Mouse (Mus musculus) liver, embryonic 15.5 days (tissue): ENCODE measurements around the gene Ube2j1. TPM values are rescaled to one million over a fixed set of nuclear protein-coding genes. Genes with fewer than 3 reads are reported as not detected.

Experiments used
- ATAC-seq: fragments of 200-750 bp; cut with Nextera tagmentation; 2 replicates; pipeline ENCODE4 v1.8.0; 2017; ENCODE audit warnings: moderate number of reproducible peaks, mild to moderate bottlenecking, moderate library complexity; ENCODE audit not compliant: insufficient read depth
- H3K27ac ChIP-seq: fragments of 300-500 bp; sonication (generic); replicated peaks from 2 replicates; pipeline ENCODE4 v1.5.1; 2015; ENCODE audit warnings: mild to moderate bottlenecking, inconsistent platforms
- H3K27me3 ChIP-seq: fragments of 300-500 bp; sonication (generic); 2 replicates; pipeline ENCODE4 v1.6.1; 2015; ENCODE audit warnings: mild to moderate bottlenecking, inconsistent platforms
- H3K36me3 ChIP-seq: fragments of 300-500 bp; sonication (generic); replicated peaks from 2 replicates; pipeline ENCODE4 v1.6.1; 2015; ENCODE audit warnings: moderate library complexity, mild to moderate bottlenecking, inconsistent platforms
- H3K4me1 ChIP-seq: fragments of 300-500 bp; sonication (generic); replicated peaks from 2 replicates; pipeline ENCODE4 v1.6.1; 2015; ENCODE audit warnings: inconsistent platforms
- H3K4me2 ChIP-seq: fragments of 300-500 bp; sonication (generic); 2 replicates; pipeline ENCODE4 v1.6.1; 2015; ENCODE audit warnings: moderate library complexity, mild to moderate bottlenecking, inconsistent platforms
- H3K4me3 ChIP-seq: fragments of 300-500 bp; sonication (generic); replicated peaks from 2 replicates; pipeline ENCODE4 v1.5.1; 2015; ENCODE audit warnings: mild to moderate bottlenecking, inconsistent platforms
- H3K9ac ChIP-seq: fragments of 300-500 bp; sonication (generic); 2 replicates; pipeline ENCODE4 v1.6.1; 2015; ENCODE audit warnings: moderate library complexity, mild to moderate bottlenecking, inconsistent platforms
- H3K9me3 ChIP-seq: fragments of 300-500 bp; sonication (generic); replicated peaks from 2 replicates; pipeline ENCODE4 v1.6.1; 2016; ENCODE audit warnings: inconsistent platforms
- WGBS: fragments of 180-500 bp; shearing (Covaris S2); methylation state at CpG from one replicate; pipeline ENCODE4 v1.1.7; 2015; ENCODE audit warnings: mixed read lengths; ENCODE audit not compliant: insufficient replicate concordance; 5-methylcytosine and 5-hydroxymethylcytosine counted together
- polyA plus RNA-seq: library from polyadenylated mRNA; unstranded; fragments of >200 nt; fragmentation: Nextera tagmentation; extraction: Ambion mirVana; gene quantifications from 2 replicates; pipeline ENCODE4 v1.2.1, GENCODE M21; 2015

Ube2j1 gene
- polyA plus RNA-seq, 1 experiment from 2014 or later = 30.2 TPM

DNA sequence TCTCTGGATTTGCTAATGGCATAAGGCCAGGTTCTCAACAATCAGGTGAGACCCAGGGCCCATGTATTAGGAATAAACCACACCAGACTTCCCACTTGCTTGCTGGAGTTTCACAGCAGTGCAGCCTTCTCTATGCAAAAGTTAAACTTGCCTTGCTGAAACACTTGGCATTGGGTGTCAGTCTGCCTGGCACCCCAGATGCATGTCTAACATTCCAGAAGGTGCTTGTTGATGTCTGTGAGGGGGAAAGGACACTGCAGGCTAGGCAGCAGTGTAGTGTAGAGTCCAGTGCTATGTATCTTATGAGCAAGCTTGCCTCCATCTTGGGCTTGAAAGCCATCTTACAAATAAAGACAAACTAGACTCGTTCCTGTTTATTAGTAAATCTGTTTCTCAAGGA is 25.1 kb downstream of the Ube2j1 start:
- Histone ChIP-seq H3K27ac (no peak overlapping the region), H3K9ac (no peak overlapping the region), H3K4me2 (no peak overlapping the region), H3K9me3 (no peaks in the 10 kb centered on the region), H3K4me1 (no peaks in the 10 kb centered on the region), H3K4me3 (no peak overlapping the region), H3K36me3 (peaks cover 7% of the 10 kb centered on the region; the same call in 1 of the 2 replicates), H3K27me3 (no peaks in the 10 kb centered on the region)
- no peak for ATAC-seq
- 62% methylated on average over 1 of the region's 1 CpGs for WGBS

DNA sequence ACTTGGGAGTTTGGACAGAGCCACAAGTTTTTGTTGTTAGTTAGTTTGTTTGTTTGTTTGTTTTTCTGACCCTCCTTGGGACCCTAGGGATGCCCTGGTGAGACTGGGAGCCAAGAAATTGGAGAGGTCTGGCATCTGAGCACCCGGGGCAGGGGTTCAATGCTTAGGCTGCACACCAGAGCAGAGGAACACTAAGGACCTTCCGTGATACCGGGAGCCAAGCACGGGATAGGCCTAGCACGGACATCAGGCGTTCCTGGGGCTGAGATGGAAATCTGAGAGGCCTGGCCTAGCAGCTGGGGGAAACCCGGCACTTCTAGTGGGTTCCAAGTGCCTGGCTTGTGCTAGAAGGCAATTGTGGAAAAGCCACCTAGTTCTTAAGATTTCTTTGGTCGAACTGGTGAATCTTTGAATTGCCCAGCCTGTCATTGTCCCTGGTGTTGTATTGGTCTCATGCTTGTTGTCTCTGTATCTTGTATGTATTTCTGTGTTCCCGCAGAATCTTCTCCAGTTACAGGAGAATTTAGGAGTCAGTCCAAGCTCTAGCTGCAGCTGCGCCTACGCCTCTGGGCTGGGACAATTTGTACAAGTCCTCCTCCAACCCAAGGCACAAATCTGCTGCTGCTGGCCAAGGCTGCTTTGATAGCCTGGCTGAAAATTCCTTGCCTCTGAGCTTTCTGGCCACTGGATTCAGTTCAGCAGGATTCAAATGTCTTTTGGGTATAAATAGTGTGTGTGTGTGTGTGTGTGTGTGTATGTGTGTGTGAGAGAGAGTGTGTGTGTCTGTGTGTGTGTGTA is 26.9 kb downstream of the Ube2j1 start:
- Histone ChIP-seq H3K27me3 (no peaks in the 10 kb centered on the region), H3K4me2 (no peak overlapping the region), H3K4me1 (no peaks in the 10 kb centered on the region), H3K36me3 (no peaks in the 10 kb centered on the region), H3K4me3 (no peak overlapping the region), H3K9me3 (no peaks in the 10 kb centered on the region), H3K9ac (no peak overlapping the region), H3K27ac (no peak overlapping the region)
- WGBS = 65% methylated on average over 11 of the region's 11 CpGs
- ATAC-seq = no peak

DNA sequence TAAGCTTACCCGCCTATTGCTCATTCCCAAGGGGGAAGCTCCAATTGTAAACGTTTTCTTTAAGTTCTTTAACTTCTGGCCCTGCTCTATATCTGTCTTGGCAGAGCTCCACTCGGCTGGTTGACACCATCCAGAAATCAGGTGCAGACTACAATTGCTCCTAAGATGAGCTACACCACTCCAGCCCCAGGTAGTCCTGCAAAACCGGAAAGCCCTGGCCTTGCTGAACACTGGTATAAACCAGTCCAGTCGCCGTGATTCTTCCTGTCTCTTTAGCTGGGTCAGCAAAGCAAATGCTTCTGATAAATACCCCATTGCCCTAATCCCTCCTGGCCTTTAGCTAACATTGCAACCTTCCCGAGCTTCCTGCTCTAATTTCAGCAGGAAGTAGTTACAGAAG is 29.9 kb downstream of the Ube2j1 start:
- Histone ChIP-seq H3K36me3 (no peaks in the 10 kb centered on the region), H3K9me3 (no peaks in the 10 kb centered on the region), H3K4me1 (0 out of 2 replicates have a peak, but pooled peaks cover under 1% of the 10 kb centered on the region), H3K4me3 (no peak overlapping the region), H3K27me3 (no peaks in the 10 kb centered on the region), H3K4me2 (no peak overlapping the region), H3K9ac (no peak overlapping the region), H3K27ac (no peak overlapping the region)
- no peak for ATAC-seq
- WGBS = 30% methylated on average over 7 of the region's 7 CpGs

- Histone ChIP-seq H3K4me2 (no peak within 1 kb of the TSS), H3K9ac (no peak within 1 kb of the TSS), H3K9me3 (no peaks in the 10 kb centered on the region), H3K27ac (no peak within 1 kb of the TSS), H3K4me1 (0 out of 2 replicates have a peak, but pooled peaks cover 2% of the 10 kb centered on the region), H3K4me3 (no peak within 1 kb of the TSS), H3K36me3 (no peaks in the 10 kb centered on the region), H3K27me3 (no peaks in the 10 kb centered on the region)
- 66% methylated on average over 4 of the region's 4 CpGs for WGBS
- no peak for ATAC-seq
These were observed 31.8 kb downstream of the Ube2j1 start, which contains the start of gene Gabrr2 for GRCm38 (mm10) chr4:33062981-33063380. TSS of gene Gabrr2 (plus strand) at chr4:33062999.

DNA sequence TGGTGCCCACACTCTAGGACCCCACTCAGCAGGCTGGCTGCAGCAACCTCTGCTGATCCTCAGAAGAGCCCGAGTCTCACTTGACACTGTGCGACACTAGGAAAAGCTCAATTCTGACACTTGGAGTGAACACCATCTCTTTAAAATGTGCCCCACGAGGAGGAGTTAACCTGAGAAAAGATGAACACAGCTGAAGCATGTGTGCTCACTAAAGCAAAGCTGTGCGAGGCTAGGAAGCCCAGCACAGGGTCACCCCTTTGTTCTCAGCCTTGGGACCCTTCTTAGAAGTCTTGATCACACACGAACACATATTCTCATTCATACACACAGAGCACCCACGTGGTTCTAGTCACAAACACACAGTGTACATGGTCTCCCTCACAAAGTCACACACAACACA is 33.8 kb downstream of the Ube2j1 start:
- H3K9ac ChIP-seq = no peak overlapping the region
- 62% methylated on average over 6 of the region's 6 CpGs for WGBS
- H3K36me3 ChIP-seq = no peaks in the 10 kb centered on the region
- H3K4me3 ChIP-seq = no peak overlapping the region
- H3K4me1 ChIP-seq = 0 out of 2 replicates have a peak, but pooled peaks cover 2% of the 10 kb centered on the region
- no peaks in the 10 kb centered on the region for H3K9me3 ChIP-seq
- H3K4me2 ChIP-seq = no peak overlapping the region
- H3K27ac ChIP-seq = no peak overlapping the region
- H3K27me3 ChIP-seq = no peaks in the 10 kb centered on the region
- no peak for ATAC-seq

DNA sequence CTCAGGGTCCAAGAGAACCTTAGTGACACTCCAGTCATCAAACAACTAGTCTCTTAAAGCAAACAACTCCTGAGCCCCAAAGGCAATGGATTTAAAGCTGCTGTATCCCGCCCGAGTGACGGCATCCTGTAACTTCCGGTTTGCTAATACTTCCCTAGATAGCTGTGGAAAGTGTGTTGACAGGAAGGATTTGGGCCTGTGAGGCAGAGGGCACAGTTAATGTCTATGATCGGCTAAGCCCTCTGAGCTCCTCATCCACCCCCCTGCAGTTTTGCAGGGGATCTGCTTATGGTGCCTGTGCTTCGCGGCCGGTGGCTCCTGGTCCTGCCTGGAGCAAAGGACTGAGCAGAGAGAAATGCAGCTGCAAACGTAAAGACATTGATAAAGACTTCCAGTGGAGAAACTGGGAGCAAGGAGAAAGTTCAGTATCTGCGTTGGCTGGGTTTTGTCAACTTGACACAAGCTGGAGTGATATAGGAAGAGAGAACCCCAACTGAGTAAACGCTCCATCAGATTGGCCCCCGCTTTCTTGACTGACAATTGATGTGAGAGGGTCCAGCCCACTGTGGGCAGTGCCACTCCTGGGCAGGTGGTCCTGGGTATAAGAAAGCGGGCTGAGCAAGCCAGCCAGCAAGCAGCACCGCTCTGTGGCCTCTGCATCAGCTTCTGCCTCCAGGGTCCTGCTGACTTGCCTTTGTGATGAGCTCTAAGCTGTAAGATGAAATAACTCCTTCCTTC is 35.2 kb downstream of the Ube2j1 start:
- Histone ChIP-seq H3K4me2 (no peak overlapping the region), H3K36me3 (no peaks in the 10 kb centered on the region), H3K27me3 (no peaks in the 10 kb centered on the region), H3K27ac (no peak overlapping the region), H3K9me3 (no peaks in the 10 kb centered on the region), H3K9ac (no peak overlapping the region), H3K4me3 (no peak overlapping the region), H3K4me1 (0 out of 2 replicates have a peak, but pooled peaks cover 2% of the 10 kb centered on the region)
- ATAC-seq = no peak
- WGBS = 51% methylated on average over 14 of the region's 14 CpGs

GRCm38 (mm10) chr4:33067331-33067730 is 36.1 kb downstream of the Ube2j1 start:
- no peak for ATAC-seq
- 78% methylated on average over 3 of the region's 3 CpGs for WGBS
- Histone ChIP-seq H3K4me3 (no peak overlapping the region), H3K27me3 (no peaks in the 10 kb centered on the region), H3K9ac (no peak overlapping the region), H3K4me2 (no peak overlapping the region), H3K36me3 (no peaks in the 10 kb centered on the region), H3K9me3 (no peaks in the 10 kb centered on the region), H3K27ac (no peak overlapping the region), H3K4me1 (peaks cover 9% of the 10 kb centered on the region)

- H3K4me2 ChIP-seq = no peak overlapping the region
- H3K27ac ChIP-seq = no peak overlapping the region
- H3K27me3 ChIP-seq = no peaks in the 10 kb centered on the region
- no peak overlapping the region for H3K4me3 ChIP-seq
- no peak for ATAC-seq
- 67% methylated on average over 6 of the region's 6 CpGs for WGBS
- no peaks in the 10 kb centered on the region for H3K9me3 ChIP-seq
- H3K4me1 ChIP-seq = peaks cover 14% of the 10 kb centered on the region
- no peaks in the 10 kb centered on the region for H3K36me3 ChIP-seq
- no peak overlapping the region for H3K9ac ChIP-seq
These were observed 36.6 kb downstream of the Ube2j1 start for GRCm38 (mm10) chr4:33067826-33068225.

GRCm38 (mm10) chr4:33068894-33069293 is 37.7 kb downstream of the Ube2j1 start:
- no peak overlapping the region for H3K4me3 ChIP-seq
- H3K9me3 ChIP-seq = no peaks in the 10 kb centered on the region
- ATAC-seq = no peak
- H3K4me2 ChIP-seq = no peak overlapping the region
- peaks cover 19% of the 10 kb centered on the region for H3K4me1 ChIP-seq
- no peak overlapping the region for H3K9ac ChIP-seq
- WGBS = 49% methylated on average over 6 of the region's 6 CpGs
- no peaks in the 10 kb centered on the region for H3K27me3 ChIP-seq
- no peaks in the 10 kb centered on the region for H3K36me3 ChIP-seq
- no peak overlapping the region for H3K27ac ChIP-seq

DNA sequence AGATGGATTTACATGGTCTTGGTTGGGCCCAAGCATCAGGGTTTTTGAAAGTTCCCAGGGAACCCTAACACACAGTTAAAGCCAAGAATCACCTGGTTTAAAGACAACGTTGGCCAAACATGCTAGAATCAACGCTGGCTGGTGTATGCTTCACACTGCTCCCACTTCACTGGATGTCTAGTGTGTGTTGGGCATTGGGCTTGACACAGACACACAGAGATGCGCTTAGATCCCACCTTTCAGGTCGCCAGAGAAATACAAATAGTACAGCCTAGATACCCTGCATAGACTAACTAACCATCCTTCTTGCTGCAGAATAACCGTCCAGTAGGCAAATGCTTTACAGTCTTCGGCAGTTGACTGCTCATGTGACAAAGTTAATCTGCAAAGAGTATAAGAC is 39.1 kb downstream of the Ube2j1 start:
- no peaks in the 10 kb centered on the region for H3K9me3 ChIP-seq
- H3K4me3 ChIP-seq = no peak overlapping the region
- H3K36me3 ChIP-seq = no peaks in the 10 kb centered on the region
- 71% methylated on average over 6 of the region's 6 CpGs for WGBS
- H3K27me3 ChIP-seq = no peaks in the 10 kb centered on the region
- no peak overlapping the region for H3K27ac ChIP-seq
- no peak overlapping the region for H3K4me2 ChIP-seq
- no peak overlapping the region for H3K9ac ChIP-seq
- ATAC-seq = no peak
- peaks cover 19% of the 10 kb centered on the region for H3K4me1 ChIP-seq

- no peak for ATAC-seq
- Histone ChIP-seq H3K9ac (no peak overlapping the region), H3K27ac (no peak overlapping the region), H3K4me3 (no peak overlapping the region), H3K36me3 (no peaks in the 10 kb centered on the region), H3K4me1 (peaks cover 17% of the 10 kb centered on the region), H3K9me3 (no peaks in the 10 kb centered on the region), H3K4me2 (no peak overlapping the region), H3K27me3 (no peaks in the 10 kb centered on the region)
- WGBS = 72% methylated on average over 6 of the region's 6 CpGs
These were observed 40.1 kb downstream of the Ube2j1 start for GRCm38 (mm10) chr4:33071337-33071736.
